Mouse (Mus musculus): ENCODE data around the gene Ctdsp2.

- no peak for TF ChIP-seq CTCF (IDR thresholded peaks at IDR 0.05; ENCODE audit: extremely low read depth, insufficient read depth, low read length)
- no peak for TF ChIP-seq POLR2A (IDR thresholded peaks at IDR 0.05; ENCODE audit: extremely low read depth, insufficient read depth, low read length)
These were observed 24.8 kb downstream of the Ctdsp2 start for GRCm38 (mm10) chr10:127003334-127003733.
